Mouse (Mus musculus): ENCODE data around the gene Pdcd7. TPM values are rescaled to one million over a fixed set of nuclear protein-coding genes. Genes with fewer than 3 reads are reported as not detected.

Gene Pdcd7
- polyA plus RNA-seq, 1 experiment from 2014 or later = 5.8 TPM

- 0 out of 2 replicates have a peak overlapping the region, but pooled peaks have one; percentile 62 for H3K4me3 ChIP-seq
- no peaks in the 10 kb centered on the region for H3K27me3 ChIP-seq
- H3K9me3 ChIP-seq (replicated peaks) = no peaks in the 10 kb centered on the region
- WGBS = 82% methylated on average over 6 of the region's 6 CpGs
- no peaks in the 10 kb centered on the region for H3K36me3 ChIP-seq
- H3K4me2 ChIP-seq = no peak overlapping the region
- ATAC-seq (replicated peaks; ENCODE audit: insufficient number of reproducible peaks, insufficient read depth, low FRiP score, low read depth) = no peak
- peaks cover 22% of the 10 kb centered on the region for H3K4me1 ChIP-seq (replicated peaks)
- no peak overlapping the region for H3K27ac ChIP-seq
- H3K9ac ChIP-seq = no peak overlapping the region
Measured at GRCm38 (mm10) chr9:65399934-65400333, 54.0 kb downstream of the Pdcd7 start.

GRCm38 (mm10) chr9:65404331-65405183 is 58.7 kb downstream of the Pdcd7 start:
- Histone ChIP-seq H3K36me3 (no peaks in the 10 kb centered on the region), H3K4me1 (replicated peaks) (peaks cover 12% of the 10 kb centered on the region), H3K27ac (peak overlapping the region; percentile 43), H3K27me3 (no peaks in the 10 kb centered on the region), H3K4me2 (peak overlapping the region; percentile 48), H3K9me3 (replicated peaks) (no peaks in the 10 kb centered on the region), H3K4me3 (peak overlapping the region; percentile 5; the same call in 1 of the 2 replicates), H3K9ac (no peak overlapping the region)
- 42% methylated on average over 15 of the region's 15 CpGs for WGBS
- peak; percentile 67; the same call in 1 of the 2 replicates for ATAC-seq (replicated peaks; ENCODE audit: insufficient number of reproducible peaks, insufficient read depth, low FRiP score, low read depth)

- ATAC-seq (replicated peaks; ENCODE audit: insufficient number of reproducible peaks, insufficient read depth, low FRiP score, low read depth) = no peak
- Histone ChIP-seq H3K27me3 (no peaks in the 10 kb centered on the region), H3K27ac (0 out of 2 replicates have a peak overlapping the region, but pooled peaks have one; percentile 34), H3K4me2 (no peak overlapping the region), H3K36me3 (no peaks in the 10 kb centered on the region), H3K4me1 (replicated peaks) (peaks cover 12% of the 10 kb centered on the region), H3K9me3 (replicated peaks) (no peaks in the 10 kb centered on the region), H3K4me3 (no peak overlapping the region), H3K9ac (no peak overlapping the region)
- WGBS = 75% methylated on average over 2 of the region's 2 CpGs
Measured at GRCm38 (mm10) chr9:65405184-65405449, 59.2 kb downstream of the Pdcd7 start.

GRCm38 (mm10) chr9:65407327-65407726 is 61.4 kb downstream of the Pdcd7 start:
- 0 out of 2 replicates have a peak, but pooled peaks have one; percentile 24 for ATAC-seq (replicated peaks; ENCODE audit: insufficient number of reproducible peaks, insufficient read depth, low FRiP score, low read depth)
- WGBS = 75% methylated on average over 5 of the region's 5 CpGs
- Histone ChIP-seq H3K9ac (no peak overlapping the region), H3K36me3 (no peaks in the 10 kb centered on the region), H3K27me3 (no peaks in the 10 kb centered on the region), H3K9me3 (replicated peaks) (no peaks in the 10 kb centered on the region), H3K4me2 (no peak overlapping the region), H3K4me1 (replicated peaks) (peaks cover 12% of the 10 kb centered on the region), H3K27ac (no peak overlapping the region), H3K4me3 (no peak overlapping the region)

GRCm38 (mm10) chr9:65407861-65408260 is 62.0 kb downstream of the Pdcd7 start:
- Histone ChIP-seq H3K4me3 (no peak overlapping the region), H3K36me3 (no peaks in the 10 kb centered on the region), H3K27me3 (no peaks in the 10 kb centered on the region), H3K27ac (no peak overlapping the region), H3K9ac (no peak overlapping the region), H3K4me2 (no peak overlapping the region), H3K4me1 (replicated peaks) (peaks cover 12% of the 10 kb centered on the region), H3K9me3 (replicated peaks) (no peaks in the 10 kb centered on the region)
- no peak for ATAC-seq (replicated peaks; ENCODE audit: insufficient number of reproducible peaks, insufficient read depth, low FRiP score, low read depth)
- WGBS = 70% methylated on average over 3 of the region's 3 CpGs

GRCm38 (mm10) chr9:65408871-65409295 is 63.0 kb downstream of the Pdcd7 start:
- Histone ChIP-seq H3K4me3 (no peak overlapping the region), H3K4me1 (replicated peaks) (peaks cover 12% of the 10 kb centered on the region), H3K4me2 (no peak overlapping the region), H3K36me3 (no peaks in the 10 kb centered on the region), H3K27me3 (no peaks in the 10 kb centered on the region), H3K9me3 (replicated peaks) (no peaks in the 10 kb centered on the region), H3K27ac (no peak overlapping the region), H3K9ac (no peak overlapping the region)
- no peak for ATAC-seq (replicated peaks; ENCODE audit: insufficient number of reproducible peaks, insufficient read depth, low FRiP score, low read depth)
- WGBS = 64% methylated on average over 5 of the region's 5 CpGs

Other genes starting within 250 kb of the Pdcd7 start
- 9.1 and 13.0 TPM in 2 replicates for gene Igdcc4, start 244.6 kb upstream of the Pdcd7 start, polyA plus RNA-seq (2015; fragmentation: Nextera tagmentation; extraction: Ambion mirVana)
- 0.19 and 0.71 TPM in 2 replicates for gene Igdcc3, start 204.9 kb upstream of the Pdcd7 start, polyA plus RNA-seq (2015; fragmentation: Nextera tagmentation; extraction: Ambion mirVana)
- 5.3 and 5.8 TPM in 2 replicates for gene Parp16, start 150.8 kb upstream of the Pdcd7 start, polyA plus RNA-seq (2015; fragmentation: Nextera tagmentation; extraction: Ambion mirVana)
- 0.03 and 0.04 TPM in 2 replicates for gene Cilp, start 80.9 kb upstream of the Pdcd7 start, polyA plus RNA-seq (2015; fragmentation: Nextera tagmentation; extraction: Ambion mirVana)
- 44.4 and 46.4 TPM in 2 replicates for gene Clpx, start 51.8 kb upstream of the Pdcd7 start, polyA plus RNA-seq (2015; fragmentation: Nextera tagmentation; extraction: Ambion mirVana)
- 0.09 and 0.19 TPM in 2 replicates for gene Ubap1l, start 14.9 kb downstream of the Pdcd7 start, polyA plus RNA-seq (2015; fragmentation: Nextera tagmentation; extraction: Ambion mirVana)
- 1.00 and 1.7 TPM in 2 replicates for gene Kbtbd13, start 45.5 kb downstream of the Pdcd7 start, polyA plus RNA-seq (2015; fragmentation: Nextera tagmentation; extraction: Ambion mirVana)
- gene Rasl12, start 52.4 kb downstream of the Pdcd7 start, polyA plus RNA-seq (2015; fragmentation: Nextera tagmentation; extraction: Ambion mirVana) = 7.6 and 8.9 TPM in 2 replicates
- not detected in 2 replicates for gene Slc51b, start 76.9 kb downstream of the Pdcd7 start, polyA plus RNA-seq (2015; fragmentation: Nextera tagmentation; extraction: Ambion mirVana)
- gene Mtfmt, start 89.7 kb downstream of the Pdcd7 start, polyA plus RNA-seq (2015; fragmentation: Nextera tagmentation; extraction: Ambion mirVana) = 13.2 and 13.6 TPM in 2 replicates
- 52.9 and 62.7 TPM in 2 replicates for gene Spg21, start 114.8 kb downstream of the Pdcd7 start, polyA plus RNA-seq (2015; fragmentation: Nextera tagmentation; extraction: Ambion mirVana)
- gene Ankdd1a, start 174.1 kb downstream of the Pdcd7 start, polyA plus RNA-seq (2015; fragmentation: Nextera tagmentation; extraction: Ambion mirVana) = not detected in 2 replicates
- 9.8 and 14.8 TPM in 2 replicates for gene Plekho2, start 233.9 kb downstream of the Pdcd7 start, polyA plus RNA-seq (2015; fragmentation: Nextera tagmentation; extraction: Ambion mirVana)
- gene Pif1, start 241.1 kb downstream of the Pdcd7 start, polyA plus RNA-seq (2015; fragmentation: Nextera tagmentation; extraction: Ambion mirVana) = 9.8 and 12.8 TPM in 2 replicates

All from heart, embryonic 15.5 days (tissue).